Mouse (Mus musculus) myocyte (in vitro differentiated cells): ENCODE results near the gene Slbp. TPM values are rescaled to one million over a fixed set of nuclear protein-coding genes. Genes with fewer than 3 reads are reported as not detected.
A peak's percentile ranks its signal among the peaks of the same experiment; 100 is the strongest.

Source experiments
- H3K27me3 ChIP-seq: one replicate; pipeline ENCODE4 v1.6.1; 2011; ENCODE audit not compliant: control insufficient read depth, insufficient read depth, insufficient read length
- H3K36me3 ChIP-seq: one replicate; pipeline ENCODE4 v1.6.1; 2011; ENCODE audit not compliant: control insufficient read depth, insufficient read depth
- H3K4me2 ChIP-seq: one replicate; pipeline ENCODE4 v1.6.1; 2011; ENCODE audit warnings: low read depth, control low read depth
- H3K4me3 ChIP-seq: one replicate; pipeline ENCODE4 v1.5.1; 2011; ENCODE audit warnings: mild to moderate bottlenecking, control low read depth, moderate library complexity
- H3K79me2 ChIP-seq: one replicate; pipeline ENCODE4 v1.6.1; 2011; ENCODE audit not compliant: control insufficient read depth, insufficient read depth
- H3ac ChIP-seq: one replicate; pipeline ENCODE4 v1.6.1; 2011; ENCODE audit not compliant: control insufficient read depth, insufficient read length
- CEBPB ChIP-seq: IDR thresholded peaks from 2 replicates; pipeline ENCODE4 v1.6.1; 2011; ENCODE audit warnings: mild to moderate bottlenecking, moderate library complexity; ENCODE audit not compliant: poor library complexity, insufficient read depth, severe bottlenecking
- E2F4 ChIP-seq: IDR thresholded peaks from one replicate; pipeline ENCODE4 v1.6.1; 2011; ENCODE audit warnings: mild to moderate bottlenecking, control low read depth, moderate library complexity; ENCODE audit not compliant: insufficient read depth
- MAX ChIP-seq: IDR thresholded peaks from one replicate; pipeline ENCODE4 v1.6.1; 2011; ENCODE audit warnings: low read depth, mild to moderate bottlenecking, control low read depth
- MYOD1 ChIP-seq, 3 experiments: IDR thresholded peaks; one replicate each; pipeline ENCODE4 v1.6.1; 2011; ENCODE audit warnings: control low read depth in 2 of 3, low read depth in 2 of 3, mild to moderate bottlenecking in 2 of 3, moderate library complexity in 1 of 3; ENCODE audit not compliant: insufficient read length in 2 of 3, control insufficient read depth in 1 of 3
- MYOG ChIP-seq, 3 experiments: IDR thresholded peaks; one replicate each; pipeline ENCODE4 v1.6.1; 2011; ENCODE audit warnings: control low read depth in 2 of 3, low read depth in 2 of 3, mild to moderate bottlenecking in 2 of 3; ENCODE audit not compliant: insufficient read length in 2 of 3, control insufficient read depth in 1 of 3, insufficient read depth in 1 of 3
- POLR2A ChIP-seq: IDR thresholded peaks from one replicate; pipeline ENCODE4 v1.6.1; 2011; ENCODE audit warnings: low read depth, mild to moderate bottlenecking, control low read depth, moderate library complexity; ENCODE audit not compliant: insufficient read length
- POLR2AphosphoS2 ChIP-seq: IDR thresholded peaks from one replicate; pipeline ENCODE4 v1.6.1; 2011; ENCODE audit warnings: low read depth, control low read depth; ENCODE audit not compliant: insufficient read length
- REST ChIP-seq: IDR thresholded peaks from one replicate; pipeline ENCODE4 v1.6.1; 2011; ENCODE audit warnings: mild to moderate bottlenecking, control low read depth, moderate library complexity; ENCODE audit not compliant: insufficient read depth, insufficient read length
- SRF ChIP-seq: IDR thresholded peaks from one replicate; pipeline ENCODE4 v1.6.1; 2011; ENCODE audit warnings: low read depth; ENCODE audit not compliant: control insufficient read depth, insufficient read length
- TCF12 ChIP-seq: IDR thresholded peaks from one replicate; pipeline ENCODE4 v1.6.1; 2011; ENCODE audit warnings: mild to moderate bottlenecking, control low read depth; ENCODE audit not compliant: poor library complexity, insufficient read depth, severe bottlenecking
- TCF3 ChIP-seq: IDR thresholded peaks from one replicate; pipeline ENCODE4 v1.6.1; 2011; ENCODE audit warnings: low read depth, control low read depth; ENCODE audit not compliant: insufficient read length
- USF1 ChIP-seq: IDR thresholded peaks from one replicate; pipeline ENCODE4 v1.6.1; 2011; ENCODE audit warnings: low read depth, mild to moderate bottlenecking, control low read depth, moderate library complexity
- polyA plus RNA-seq: library from polyadenylated mRNA; unstranded; fragments of >200 nt; fragmentation: generic; extraction: Trizol; gene quantifications from one replicate; pipeline ENCODE4 v1.2.1, GENCODE M21; 2012; ENCODE audit warnings: missing spikeins

Slbp gene
- polyA plus RNA-seq, 1 experiment, result 13.1 TPM

DNA sequence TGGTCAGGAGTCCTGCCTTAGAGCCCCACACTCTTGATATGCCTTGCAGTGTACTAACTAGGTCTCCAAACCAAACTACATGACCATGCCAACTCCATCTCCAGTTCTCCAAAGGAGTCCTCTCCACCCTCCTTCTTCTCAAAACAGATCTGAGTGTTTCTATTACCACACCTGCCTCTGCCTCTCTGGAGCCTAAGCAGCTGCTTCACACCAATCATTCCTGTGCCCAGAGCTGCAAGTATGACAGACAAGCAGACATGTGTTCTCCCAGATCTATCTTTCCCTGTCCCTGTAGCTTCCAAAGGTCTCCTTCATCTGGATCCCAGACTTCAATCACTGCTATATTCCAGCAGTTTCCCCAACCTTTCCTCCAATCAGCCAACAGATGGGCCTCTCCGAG lies 4.4 kb upstream of the Slbp start:
- peaks cover 59% of the 10 kb centered on the region for H3K79me2 ChIP-seq
- peak overlapping the region; percentile 81 for H3ac ChIP-seq
- peak; percentile 86 to 95 (median 90) for TF ChIP-seq MYOD1 (IDR thresholded peaks at IDR 0.05; ENCODE audit: control insufficient read depth in 1 of 3, insufficient read length in 2 of 3, low read depth in 2 of 3)
- peak in 1 of 3 experiments; percentile 33 for TF ChIP-seq MYOG (IDR thresholded peaks at IDR 0.05; ENCODE audit: control insufficient read depth in 1 of 3, insufficient read depth in 1 of 3, insufficient read length in 2 of 3, low read depth in 2 of 3)
- TF ChIP-seq POLR2AphosphoS2, result no peak
- H3K4me3 ChIP-seq, result peak overlapping the region; percentile 97
- peaks cover 8% of the 10 kb centered on the region for H3K36me3 ChIP-seq
- peak overlapping the region; percentile 88 for H3K4me2 ChIP-seq
- no peaks in the 10 kb centered on the region for H3K27me3 ChIP-seq

DNA sequence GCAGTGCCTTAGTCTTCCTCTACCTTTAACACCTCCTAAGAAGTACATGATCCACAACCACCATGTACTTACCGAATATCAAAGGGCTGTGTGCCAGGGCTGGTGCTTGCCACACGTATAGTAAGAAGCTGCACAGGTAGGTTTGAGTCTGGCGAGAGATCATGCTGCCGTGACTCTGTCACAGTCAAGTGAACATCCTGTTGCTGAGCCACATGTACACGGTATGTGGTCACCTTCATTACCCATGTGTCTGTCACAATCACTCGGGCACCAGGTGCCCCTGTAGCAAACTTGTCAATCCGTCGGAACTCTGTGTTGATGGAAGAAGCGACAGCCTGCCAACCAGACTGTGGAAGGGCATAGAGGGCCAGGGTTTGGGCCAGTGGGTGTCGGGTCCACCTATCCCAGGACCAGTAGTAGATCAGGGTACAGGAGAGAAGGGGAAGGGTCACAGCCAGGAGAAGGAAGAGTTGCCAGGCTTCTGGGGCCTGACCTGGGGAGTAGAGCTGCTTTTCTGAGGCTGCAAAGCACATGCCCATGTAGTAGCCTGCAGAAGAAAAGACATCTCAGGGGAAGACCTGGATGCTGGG lies 3.0 kb upstream of the Slbp start:
- Histone ChIP-seq H3K4me2 (peak overlapping the region; percentile 88), H3K79me2 (peaks cover 59% of the 10 kb centered on the region), H3K27me3 (no peaks in the 10 kb centered on the region), H3K4me3 (peak overlapping the region; percentile 97), H3K36me3 (no peaks in the 10 kb centered on the region), H3ac (no peak overlapping the region)
- no peak for TF ChIP-seq TCF3
- no peak for TF ChIP-seq POLR2AphosphoS2
- TF ChIP-seq MYOD1 (IDR thresholded peaks at IDR 0.05; ENCODE audit: control insufficient read depth in 1 of 3, insufficient read length in 2 of 3, low read depth in 2 of 3), result no peak
- no peak for TF ChIP-seq E2F4
- no peak for TF ChIP-seq POLR2A
- TF ChIP-seq REST, result no peak
- TF ChIP-seq MAX, result no peak

DNA sequence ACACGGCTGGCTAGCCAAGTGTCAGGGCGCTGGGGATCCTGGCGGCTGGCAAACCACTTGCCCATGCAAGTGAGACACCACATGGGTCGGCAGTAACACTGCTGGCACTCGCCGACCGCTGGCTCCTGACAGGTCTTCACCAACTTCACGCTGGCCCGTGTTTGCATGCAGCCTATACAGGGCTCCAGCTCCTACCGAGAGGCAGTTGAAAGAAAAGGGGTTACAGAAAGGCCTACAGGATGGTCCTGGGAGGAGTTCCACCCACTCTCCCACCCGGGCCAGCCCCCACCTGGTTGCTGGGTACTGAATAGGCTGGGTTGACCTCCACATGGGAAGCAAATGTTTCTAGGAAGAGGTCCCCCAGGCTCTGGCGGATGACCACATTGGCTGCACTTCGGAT lies 2.0 kb upstream of the Slbp start:
- TF ChIP-seq E2F4, result no peak
- TF ChIP-seq MYOG (IDR thresholded peaks at IDR 0.05; ENCODE audit: control insufficient read depth in 1 of 3, insufficient read depth in 1 of 3, insufficient read length in 2 of 3, low read depth in 2 of 3), result no peak
- no peak for TF ChIP-seq MYOD1 (IDR thresholded peaks at IDR 0.05; ENCODE audit: control insufficient read depth in 1 of 3, insufficient read length in 2 of 3, low read depth in 2 of 3)
- TF ChIP-seq POLR2A, result no peak
- TF ChIP-seq TCF12, result no peak
- no peak for TF ChIP-seq POLR2AphosphoS2
- TF ChIP-seq SRF, result no peak
- TF ChIP-seq REST, result no peak
- no peak for TF ChIP-seq TCF3
- TF ChIP-seq USF1, result no peak
- no peak for TF ChIP-seq MAX
- no peak for TF ChIP-seq CEBPB
- peaks cover 59% of the 10 kb centered on the region for H3K79me2 ChIP-seq
- H3K27me3 ChIP-seq, result no peaks in the 10 kb centered on the region
- H3K36me3 ChIP-seq, result peaks cover under 1% of the 10 kb centered on the region
- H3K4me3 ChIP-seq, result no peak overlapping the region
- no peak overlapping the region for H3ac ChIP-seq
- H3K4me2 ChIP-seq, result no peak overlapping the region

DNA sequence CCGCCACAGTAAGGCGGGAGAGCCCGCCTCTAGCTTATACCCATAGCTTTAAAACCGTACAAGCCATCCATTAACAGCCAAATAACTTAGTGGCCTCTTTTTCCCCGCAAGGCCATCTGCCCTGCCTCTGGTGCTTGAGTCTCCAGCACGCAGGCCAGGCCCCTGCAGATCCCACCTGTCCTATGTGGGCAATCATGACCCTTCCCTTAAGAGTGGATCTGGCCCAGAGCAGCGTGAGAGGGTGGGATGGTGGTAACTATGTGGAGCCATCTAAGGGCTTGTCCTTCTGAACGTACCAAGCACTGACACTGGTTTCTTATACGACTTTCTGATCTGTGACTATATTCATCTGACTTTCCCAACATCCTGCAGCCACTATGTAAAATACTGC lies 404 bp upstream of the Slbp start:
- no peaks in the 10 kb centered on the region for H3K27me3 ChIP-seq
- H3K4me3 ChIP-seq, result peak overlapping the region; percentile 97
- peak overlapping the region; percentile 77 for H3K4me2 ChIP-seq
- peaks cover 5% of the 10 kb centered on the region for H3K36me3 ChIP-seq
- H3K79me2 ChIP-seq, result peaks cover 58% of the 10 kb centered on the region
- TF ChIP-seq REST, result no peak
- TF ChIP-seq MYOG (IDR thresholded peaks at IDR 0.05; ENCODE audit: control insufficient read depth in 1 of 3, insufficient read depth in 1 of 3, insufficient read length in 2 of 3, low read depth in 2 of 3), result no peak
- TF ChIP-seq E2F4, result no peak
- TF ChIP-seq USF1, result no peak
- no peak for TF ChIP-seq TCF12
- no peak for TF ChIP-seq POLR2AphosphoS2
- TF ChIP-seq TCF3, result no peak
- TF ChIP-seq CEBPB, result no peak
- no peak for TF ChIP-seq MYOD1 (IDR thresholded peaks at IDR 0.05; ENCODE audit: control insufficient read depth in 1 of 3, insufficient read length in 2 of 3, low read depth in 2 of 3)
- TF ChIP-seq SRF, result no peak
- no peak for TF ChIP-seq MAX
- TF ChIP-seq POLR2A, result no peak
- peak overlapping the region; percentile 63 for H3ac ChIP-seq

DNA sequence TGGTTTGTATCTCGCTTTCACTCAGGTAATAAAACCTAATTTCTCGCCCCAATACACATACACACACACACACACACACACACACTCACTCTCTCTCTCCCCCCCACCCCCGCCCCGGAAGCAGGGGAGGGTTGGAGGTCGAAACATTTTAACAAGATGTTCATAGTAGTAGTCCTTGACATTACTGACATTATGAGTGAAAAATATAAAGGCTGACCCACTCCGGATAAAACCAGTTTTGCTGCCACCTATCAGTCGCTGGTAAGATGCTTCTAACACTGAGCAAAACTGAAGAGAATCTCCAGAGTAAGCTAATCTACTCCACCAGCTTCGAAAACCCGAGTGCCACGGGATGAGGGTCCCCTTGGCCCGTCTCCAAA lies 843 bp downstream of the Slbp start:
- TF ChIP-seq MYOD1 (IDR thresholded peaks at IDR 0.05; ENCODE audit: control insufficient read depth in 1 of 3, insufficient read length in 2 of 3, low read depth in 2 of 3) (no peak), POLR2A (no peak), REST (no peak), MYOG (IDR thresholded peaks at IDR 0.05; ENCODE audit: control insufficient read depth in 1 of 3, insufficient read depth in 1 of 3, insufficient read length in 2 of 3, low read depth in 2 of 3) (no peak), USF1 (no peak), TCF3 (no peak), E2F4 (no peak), TCF12 (no peak), CEBPB (no peak), POLR2AphosphoS2 (no peak), SRF (no peak), MAX (no peak)
- H3K79me2 ChIP-seq, result peaks cover 57% of the 10 kb centered on the region
- H3K36me3 ChIP-seq, result peaks cover 12% of the 10 kb centered on the region
- H3K27me3 ChIP-seq, result no peaks in the 10 kb centered on the region
- H3ac ChIP-seq, result peak overlapping the region; percentile 63
- peak overlapping the region; percentile 97 for H3K4me3 ChIP-seq
- peak overlapping the region; percentile 93 for H3K4me2 ChIP-seq
